Mouse (Mus musculus) erythroblast, embryonic 14.5 days (primary cell): ENCODE data around the gene Dab1.

Source experiments
- GATA1 ChIP-seq: IDR thresholded peaks from 2 replicates; pipeline ENCODE4 v1.6.1; 2012; ENCODE audit warnings: low read length, inconsistent platforms, mixed read lengths
- TAL1 ChIP-seq: IDR thresholded peaks from 3 replicates; pipeline ENCODE4 v1.6.1; 2012; ENCODE audit warnings: low read length, inconsistent platforms, mixed read lengths

DNA sequence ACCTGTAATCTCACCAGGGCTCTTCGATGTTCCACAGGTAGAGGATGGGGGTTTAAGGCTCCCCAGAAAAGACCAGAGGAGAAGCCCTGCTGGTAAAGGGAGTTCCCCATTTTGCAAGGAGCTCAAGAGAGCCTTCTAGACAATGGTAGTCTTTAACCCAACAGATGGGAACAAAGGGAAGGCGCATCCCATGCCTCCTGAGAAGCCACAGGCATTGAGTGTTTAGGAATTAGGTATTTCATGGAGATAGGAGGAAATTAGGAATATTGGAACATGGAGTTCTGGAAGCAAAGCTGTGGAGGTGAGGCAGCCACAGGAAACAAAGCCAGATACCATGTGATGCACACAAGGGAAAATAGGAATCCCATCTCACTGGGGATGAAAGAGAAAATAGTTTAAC is 881.0 kb downstream of the Dab1 start:
- TF ChIP-seq GATA1 (no peak), TAL1 (no peak)
